Mouse (Mus musculus): ENCODE measurements around the gene Ephb2. TPM values are rescaled to one million over a fixed set of nuclear protein-coding genes. Genes with fewer than 3 reads are reported as not detected.

The Ephb2 gene
- polyA plus RNA-seq, 1 experiment, result 21.7 TPM

DNA sequence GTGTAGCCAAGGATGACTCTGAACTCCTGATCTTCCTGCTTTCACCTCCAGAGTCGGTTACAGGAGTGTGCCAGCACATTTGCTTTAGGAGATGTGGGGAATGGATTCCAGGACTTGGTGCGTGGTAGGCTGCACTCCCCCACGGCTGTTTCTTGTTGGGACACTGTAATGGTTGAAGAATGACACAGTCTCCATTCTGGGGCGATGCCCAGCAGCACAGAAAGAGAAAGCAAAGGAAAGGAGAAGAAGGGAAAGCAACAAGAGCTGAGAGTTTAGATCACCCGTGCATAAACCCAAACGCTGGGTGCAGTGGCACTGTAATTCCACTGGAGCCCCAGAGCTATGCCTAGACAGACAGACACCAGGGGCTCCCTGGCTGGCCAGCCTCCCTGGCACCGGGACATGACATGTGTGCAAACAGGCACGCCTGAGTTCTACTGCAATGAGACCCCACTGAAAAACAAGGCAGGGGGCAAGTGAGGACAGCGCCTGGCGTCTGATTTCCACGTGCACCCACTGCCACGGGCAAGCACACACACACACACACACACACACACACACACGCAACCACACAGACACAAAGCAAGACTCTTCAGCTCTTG, 104.7 kb downstream of the Ephb2 start:
- TF ChIP-seq USF1 (IDR thresholded peaks at IDR 0.05; ENCODE audit: low read depth) (no peak), MAX (IDR thresholded peaks at IDR 0.05; ENCODE audit: low read depth) (no peak), POLR2A (IDR thresholded peaks at IDR 0.05; ENCODE audit: insufficient read length, low read depth) (no peak), MYOG (IDR thresholded peaks at IDR 0.05; ENCODE audit: control insufficient read depth in 1 of 3, insufficient read depth in 1 of 3, insufficient read length in 2 of 3, low read depth in 2 of 3) (no peak), POLR2AphosphoS2 (IDR thresholded peaks at IDR 0.05; ENCODE audit: insufficient read length, low read depth) (no peak), SRF (IDR thresholded peaks at IDR 0.05; ENCODE audit: control insufficient read depth, insufficient read length, low read depth) (no peak), MYOD1 (IDR thresholded peaks at IDR 0.05; ENCODE audit: control insufficient read depth in 1 of 3, insufficient read length in 2 of 3, low read depth in 2 of 3) (no peak), REST (IDR thresholded peaks at IDR 0.05; ENCODE audit: insufficient read depth, insufficient read length) (no peak), CEBPB (IDR thresholded peaks at IDR 0.05; ENCODE audit: insufficient read depth, poor library complexity, severe bottlenecking) (no peak), E2F4 (IDR thresholded peaks at IDR 0.05; ENCODE audit: insufficient read depth) (no peak), TCF12 (IDR thresholded peaks at IDR 0.05; ENCODE audit: insufficient read depth, poor library complexity, severe bottlenecking) (no peak), TCF3 (IDR thresholded peaks at IDR 0.05; ENCODE audit: insufficient read length, low read depth) (no peak)
- no peak overlapping the region for H3ac ChIP-seq (ENCODE audit: control insufficient read depth, insufficient read length)
- H3K36me3 ChIP-seq (ENCODE audit: control insufficient read depth, insufficient read depth), result no peaks in the 10 kb centered on the region
- H3K4me2 ChIP-seq (ENCODE audit: low read depth), result no peak overlapping the region
- H3K27me3 ChIP-seq (ENCODE audit: control insufficient read depth, insufficient read depth, insufficient read length), result no peaks in the 10 kb centered on the region
- no peaks in the 10 kb centered on the region for H3K79me2 ChIP-seq (ENCODE audit: control insufficient read depth, insufficient read depth)
- no peak overlapping the region for H3K4me3 ChIP-seq

- Histone ChIP-seq H3ac (ENCODE audit: control insufficient read depth, insufficient read length) (no peak overlapping the region), H3K4me2 (ENCODE audit: low read depth) (no peak overlapping the region), H3K4me3 (no peak overlapping the region), H3K27me3 (ENCODE audit: control insufficient read depth, insufficient read depth, insufficient read length) (no peaks in the 10 kb centered on the region), H3K36me3 (ENCODE audit: control insufficient read depth, insufficient read depth) (no peaks in the 10 kb centered on the region), H3K79me2 (ENCODE audit: control insufficient read depth, insufficient read depth) (no peaks in the 10 kb centered on the region)
- TF ChIP-seq USF1 (IDR thresholded peaks at IDR 0.05; ENCODE audit: low read depth), result no peak
- no peak for TF ChIP-seq POLR2A (IDR thresholded peaks at IDR 0.05; ENCODE audit: insufficient read length, low read depth)
- peak in 1 of 3 experiments; percentile 60 for TF ChIP-seq MYOG (IDR thresholded peaks at IDR 0.05; ENCODE audit: control insufficient read depth in 1 of 3, insufficient read depth in 1 of 3, insufficient read length in 2 of 3, low read depth in 2 of 3)
- TF ChIP-seq CEBPB (IDR thresholded peaks at IDR 0.05; ENCODE audit: insufficient read depth, poor library complexity, severe bottlenecking), result no peak
- no peak for TF ChIP-seq POLR2AphosphoS2 (IDR thresholded peaks at IDR 0.05; ENCODE audit: insufficient read length, low read depth)
- peak in 1 of 3 experiments; percentile 18 for TF ChIP-seq MYOD1 (IDR thresholded peaks at IDR 0.05; ENCODE audit: control insufficient read depth in 1 of 3, insufficient read length in 2 of 3, low read depth in 2 of 3)
- no peak for TF ChIP-seq TCF3 (IDR thresholded peaks at IDR 0.05; ENCODE audit: insufficient read length, low read depth)
Measured at GRCm38 (mm10) chr4:136730501-136730900, 105.3 kb downstream of the Ephb2 start.

DNA sequence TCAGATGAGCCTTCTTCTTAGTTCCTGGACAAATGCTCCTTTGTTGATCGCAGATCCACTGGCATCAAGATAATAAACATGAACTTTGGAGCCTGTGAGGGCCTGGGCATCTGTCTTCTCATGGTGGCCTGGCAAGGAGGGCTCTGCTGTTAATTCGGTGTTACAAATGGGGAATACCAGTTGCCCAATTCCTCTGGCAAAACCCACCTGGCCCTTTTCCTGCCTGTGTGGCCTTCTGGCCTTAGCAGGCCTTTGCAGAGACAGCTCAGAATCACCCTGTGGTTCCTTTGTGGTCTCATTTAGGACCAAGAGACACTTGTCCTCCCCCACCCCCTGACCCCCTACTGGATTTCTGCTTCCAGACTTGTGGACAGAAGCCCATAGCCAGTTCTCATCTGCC, 106.2 kb downstream of the Ephb2 start:
- no peak overlapping the region for H3ac ChIP-seq (ENCODE audit: control insufficient read depth, insufficient read length)
- no peaks in the 10 kb centered on the region for H3K79me2 ChIP-seq (ENCODE audit: control insufficient read depth, insufficient read depth)
- no peak overlapping the region for H3K4me3 ChIP-seq
- no peaks in the 10 kb centered on the region for H3K27me3 ChIP-seq (ENCODE audit: control insufficient read depth, insufficient read depth, insufficient read length)
- TF ChIP-seq E2F4 (IDR thresholded peaks at IDR 0.05; ENCODE audit: insufficient read depth), result no peak
- no peak for TF ChIP-seq TCF12 (IDR thresholded peaks at IDR 0.05; ENCODE audit: insufficient read depth, poor library complexity, severe bottlenecking)
- no peak for TF ChIP-seq REST (IDR thresholded peaks at IDR 0.05; ENCODE audit: insufficient read depth, insufficient read length)
- TF ChIP-seq SRF (IDR thresholded peaks at IDR 0.05; ENCODE audit: control insufficient read depth, insufficient read length, low read depth), result no peak
- no peak for TF ChIP-seq MYOG (IDR thresholded peaks at IDR 0.05; ENCODE audit: control insufficient read depth in 1 of 3, insufficient read depth in 1 of 3, insufficient read length in 2 of 3, low read depth in 2 of 3)
- TF ChIP-seq POLR2A (IDR thresholded peaks at IDR 0.05; ENCODE audit: insufficient read length, low read depth), result no peak
- TF ChIP-seq TCF3 (IDR thresholded peaks at IDR 0.05; ENCODE audit: insufficient read length, low read depth), result no peak
- no peak for TF ChIP-seq MAX (IDR thresholded peaks at IDR 0.05; ENCODE audit: low read depth)
- no peak for TF ChIP-seq MYOD1 (IDR thresholded peaks at IDR 0.05; ENCODE audit: control insufficient read depth in 1 of 3, insufficient read length in 2 of 3, low read depth in 2 of 3)
- no peak for TF ChIP-seq CEBPB (IDR thresholded peaks at IDR 0.05; ENCODE audit: insufficient read depth, poor library complexity, severe bottlenecking)
- no peak for TF ChIP-seq USF1 (IDR thresholded peaks at IDR 0.05; ENCODE audit: low read depth)
- no peak for TF ChIP-seq POLR2AphosphoS2 (IDR thresholded peaks at IDR 0.05; ENCODE audit: insufficient read length, low read depth)
- no peaks in the 10 kb centered on the region for H3K36me3 ChIP-seq (ENCODE audit: control insufficient read depth, insufficient read depth)
- no peak overlapping the region for H3K4me2 ChIP-seq (ENCODE audit: low read depth)

GRCm38 (mm10) chr4:136726941-136727340, 108.8 kb downstream of the Ephb2 start:
- Histone ChIP-seq H3K36me3 (ENCODE audit: control insufficient read depth, insufficient read depth) (no peaks in the 10 kb centered on the region), H3K4me2 (ENCODE audit: low read depth) (no peak overlapping the region), H3ac (ENCODE audit: control insufficient read depth, insufficient read length) (no peak overlapping the region), H3K79me2 (ENCODE audit: control insufficient read depth, insufficient read depth) (no peaks in the 10 kb centered on the region), H3K4me3 (no peak overlapping the region), H3K27me3 (ENCODE audit: control insufficient read depth, insufficient read depth, insufficient read length) (no peaks in the 10 kb centered on the region)
- TF ChIP-seq MYOD1 (IDR thresholded peaks at IDR 0.05; ENCODE audit: control insufficient read depth in 1 of 3, insufficient read length in 2 of 3, low read depth in 2 of 3) (no peak), MAX (IDR thresholded peaks at IDR 0.05; ENCODE audit: low read depth) (no peak), E2F4 (IDR thresholded peaks at IDR 0.05; ENCODE audit: insufficient read depth) (no peak), TCF12 (IDR thresholded peaks at IDR 0.05; ENCODE audit: insufficient read depth, poor library complexity, severe bottlenecking) (no peak), POLR2AphosphoS2 (IDR thresholded peaks at IDR 0.05; ENCODE audit: insufficient read length, low read depth) (no peak)

DNA sequence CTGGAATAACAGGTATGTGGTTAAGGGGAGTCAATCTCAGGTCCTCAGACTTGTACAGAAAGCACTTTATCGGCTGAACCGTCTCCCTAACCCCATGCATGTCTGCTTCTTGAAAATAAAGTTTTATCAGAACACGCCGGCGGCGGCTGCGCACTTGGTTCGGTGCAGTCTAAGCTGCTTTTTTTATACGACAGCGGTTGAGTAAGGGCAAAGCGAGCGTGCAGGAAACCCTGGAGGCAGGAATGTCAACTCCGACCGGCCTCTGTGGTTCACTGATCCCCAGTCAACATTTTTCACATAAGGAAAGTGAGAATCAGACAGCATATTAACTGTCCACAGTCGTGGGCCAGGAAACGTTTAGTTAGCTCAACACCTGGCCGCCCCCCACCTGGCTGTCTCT, 111.1 kb downstream of the Ephb2 start:
- H3K36me3 ChIP-seq (ENCODE audit: control insufficient read depth, insufficient read depth), result no peaks in the 10 kb centered on the region
- no peak for TF ChIP-seq POLR2AphosphoS2 (IDR thresholded peaks at IDR 0.05; ENCODE audit: insufficient read length, low read depth)
- TF ChIP-seq MYOD1 (IDR thresholded peaks at IDR 0.05; ENCODE audit: control insufficient read depth in 1 of 3, insufficient read length in 2 of 3, low read depth in 2 of 3), result no peak
- TF ChIP-seq SRF (IDR thresholded peaks at IDR 0.05; ENCODE audit: control insufficient read depth, insufficient read length, low read depth), result no peak
- no peak for TF ChIP-seq MAX (IDR thresholded peaks at IDR 0.05; ENCODE audit: low read depth)
- TF ChIP-seq E2F4 (IDR thresholded peaks at IDR 0.05; ENCODE audit: insufficient read depth), result no peak
- TF ChIP-seq TCF12 (IDR thresholded peaks at IDR 0.05; ENCODE audit: insufficient read depth, poor library complexity, severe bottlenecking), result no peak
- no peak for TF ChIP-seq CEBPB (IDR thresholded peaks at IDR 0.05; ENCODE audit: insufficient read depth, poor library complexity, severe bottlenecking)
- no peak for TF ChIP-seq MYOG (IDR thresholded peaks at IDR 0.05; ENCODE audit: control insufficient read depth in 1 of 3, insufficient read depth in 1 of 3, insufficient read length in 2 of 3, low read depth in 2 of 3)
- no peak for TF ChIP-seq POLR2A (IDR thresholded peaks at IDR 0.05; ENCODE audit: insufficient read length, low read depth)
- TF ChIP-seq REST (IDR thresholded peaks at IDR 0.05; ENCODE audit: insufficient read depth, insufficient read length), result no peak
- H3K27me3 ChIP-seq (ENCODE audit: control insufficient read depth, insufficient read depth, insufficient read length), result no peaks in the 10 kb centered on the region
- no peak overlapping the region for H3K4me2 ChIP-seq (ENCODE audit: low read depth)
- H3K4me3 ChIP-seq, result no peak overlapping the region
- no peaks in the 10 kb centered on the region for H3K79me2 ChIP-seq (ENCODE audit: control insufficient read depth, insufficient read depth)
- H3ac ChIP-seq (ENCODE audit: control insufficient read depth, insufficient read length), result no peak overlapping the region

Data from myocyte (in vitro differentiated cells).